In the genomic region with DNA sequence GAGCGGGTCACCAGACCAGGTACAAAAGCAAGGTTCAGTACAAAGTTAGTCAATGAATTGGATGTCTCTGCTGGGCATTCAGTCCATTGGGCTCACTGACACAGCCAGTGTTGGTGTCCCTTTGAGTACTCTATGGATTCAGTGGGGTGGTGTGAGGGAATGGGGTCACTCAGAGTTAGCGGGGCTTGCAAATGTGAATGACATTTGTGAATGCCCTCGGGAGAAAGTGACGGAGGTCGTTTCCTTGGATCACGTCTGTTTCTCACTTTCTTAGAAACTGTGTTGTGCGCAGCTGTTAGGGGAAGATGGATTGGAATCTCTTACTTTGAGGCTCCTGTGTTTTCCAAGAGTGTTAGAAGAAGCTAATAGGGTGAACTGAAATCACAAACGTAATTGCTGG, we compare ENCODE assay signal across 17 mouse cellular contexts. TPM values are rescaled to one million over a fixed set of nuclear protein-coding genes. Genes with fewer than 3 reads are reported as not detected.
"Had no signal": no experiment of that assay in that cellular context is flagged by ENCODE, and none has a peak within 500 bp of the region (broad histone marks: within the 10 kb centered on the region; RNA-seq: fewer than 3 reads in every experiment).

No protein-coding gene starts in this region.

- DNase-seq: liver, postnatal 0 days; lung, adult 2 months; lung, postnatal 14 days; right cerebral cortex, postnatal 14 days; thymus, adult 2 months; thymus, postnatal 36 days had no signal

- H3K9ac ChIP-seq: liver, postnatal 0 days; lung, embryonic 15.5 days; midbrain, embryonic 13.5 days; midbrain, embryonic 15.5 days; neural tube, embryonic 12.5 days; stomach, embryonic 15.5 days had no signal

- H3K4me2 ChIP-seq: lung, embryonic 15.5 days; midbrain, embryonic 11.5 days; midbrain, embryonic 13.5 days; midbrain, embryonic 15.5 days; neural tube, embryonic 12.5 days; stomach, embryonic 15.5 days had no signal

- H3K4me3 ChIP-seq: lung, embryonic 15.5 days; megakaryocyte, embryonic 14.5 days; midbrain, embryonic 13.5 days; midbrain, embryonic 15.5 days; neural tube, embryonic 12.5 days; stomach, embryonic 15.5 days had no signal

- H3K27me3 ChIP-seq: lung, embryonic 15.5 days; megakaryocyte, embryonic 14.5 days; midbrain, embryonic 13.5 days; midbrain, embryonic 15.5 days; neural tube, embryonic 12.5 days; stomach, embryonic 15.5 days had no signal

- H3K27ac ChIP-seq: lung, embryonic 15.5 days; macrophage; midbrain, embryonic 13.5 days; midbrain, embryonic 15.5 days; neural tube, embryonic 12.5 days; stomach, embryonic 15.5 days; stomach, postnatal 0 days had no signal

- ATAC-seq: liver, postnatal 0 days; lung, postnatal 0 days; midbrain, embryonic 13.5 days; midbrain, embryonic 15.5 days had no signal

- H3K4me1 ChIP-seq: megakaryocyte, embryonic 14.5 days; midbrain, embryonic 13.5 days; midbrain, embryonic 15.5 days; neural tube, embryonic 12.5 days; stomach, embryonic 15.5 days had no signal

- H3K9me3 ChIP-seq: lung, embryonic 15.5 days; megakaryocyte, embryonic 14.5 days; midbrain, embryonic 13.5 days; midbrain, embryonic 15.5 days; neural tube, embryonic 12.5 days; stomach, embryonic 15.5 days had no signal

RNA-seq across cellular contexts. Expression of gene Phospho1, which starts 59.5 kb away (rescaled TPM):
- polyA plus RNA-seq: midbrain, embryonic 11.5 days; midbrain, embryonic 13.5 days; midbrain, embryonic 15.5 days; midbrain, postnatal 0 days; neural tube, embryonic 12.5 days had no signal
